Mouse (Mus musculus): Measurements from ENCODE around the gene Samd8.

GRCm38 (mm10) chr14:21703255-21703654 lies 47.1 kb upstream of the Samd8 start:
- TF ChIP-seq CTCF (IDR thresholded peaks at IDR 0.05; ENCODE audit: low read depth, low read length), result no peak
- no peak for TF ChIP-seq POLR2A (IDR thresholded peaks at IDR 0.05; ENCODE audit: extremely low read depth, insufficient read depth, low read length)
